ENCODE assay signal across 28 mouse cellular contexts in genomic region chr16:32486046-32486445, GRCm38 (mm10). TPM values are rescaled to one million over a fixed set of nuclear protein-coding genes. Genes with fewer than 3 reads are reported as not detected.
"Had no signal": no experiment of that assay in that cellular context is flagged by ENCODE, and none has a peak within 500 bp of the region (broad histone marks: within the 10 kb centered on the region; RNA-seq: fewer than 3 reads in every experiment).

No protein-coding gene starts in this region.

- H3K9me3 ChIP-seq: kidney, embryonic 15.5 days; limb, embryonic 12.5 days; limb, embryonic 15.5 days; midbrain, embryonic 12.5 days; midbrain, embryonic 15.5 days; neural tube, embryonic 12.5 days; neural tube, embryonic 15.5 days; stomach, embryonic 15.5 days had no signal

- H3K4me2 ChIP-seq: kidney, embryonic 15.5 days; limb, embryonic 12.5 days; limb, embryonic 15.5 days; liver, embryonic 11.5 days; lung, embryonic 14.5 days; midbrain, embryonic 12.5 days; midbrain, embryonic 15.5 days; neural tube, embryonic 12.5 days; neural tube, embryonic 15.5 days; stomach, embryonic 15.5 days had no signal

- H3K9ac ChIP-seq: kidney, embryonic 15.5 days; limb, embryonic 12.5 days; limb, embryonic 15.5 days; liver, embryonic 14.5 days; liver, postnatal 0 days; lung, embryonic 14.5 days; midbrain, embryonic 12.5 days; midbrain, embryonic 15.5 days; neural tube, embryonic 12.5 days; neural tube, embryonic 15.5 days; stomach, embryonic 15.5 days had no signal

- H3K27me3 ChIP-seq: kidney, embryonic 15.5 days; limb, embryonic 12.5 days; limb, embryonic 15.5 days; midbrain, embryonic 12.5 days; midbrain, embryonic 15.5 days; neural tube, embryonic 12.5 days; neural tube, embryonic 15.5 days; stomach, embryonic 15.5 days had no signal

- ATAC-seq: liver, postnatal 0 days; lung, postnatal 0 days; midbrain, embryonic 15.5 days had no signal

- H3K36me3 ChIP-seq: kidney, embryonic 15.5 days; limb, embryonic 12.5 days; limb, embryonic 15.5 days; midbrain, embryonic 12.5 days; midbrain, embryonic 15.5 days; neural tube, embryonic 12.5 days; neural tube, embryonic 15.5 days; stomach, embryonic 15.5 days had no signal

- H3K4me1 ChIP-seq: limb, embryonic 15.5 days; midbrain, embryonic 15.5 days; neural tube, embryonic 15.5 days had no signal

- H3K27ac ChIP-seq: kidney, embryonic 15.5 days; layer of hippocampus, adult 2 months; left cerebral cortex, adult 2 months; limb, embryonic 12.5 days; limb, embryonic 15.5 days; liver, embryonic 14.5 days; macrophage; midbrain, embryonic 12.5 days; midbrain, embryonic 15.5 days; neural tube, embryonic 12.5 days; neural tube, embryonic 15.5 days; stomach, embryonic 15.5 days had no signal

- H3K4me3 ChIP-seq: kidney, embryonic 15.5 days; layer of hippocampus, adult 2 months; left cerebral cortex, adult 2 months; limb, embryonic 12.5 days; limb, embryonic 15.5 days; midbrain, embryonic 12.5 days; midbrain, embryonic 15.5 days; neural tube, embryonic 12.5 days; neural tube, embryonic 15.5 days; stomach, embryonic 15.5 days had no signal

- DNase-seq: kidney, postnatal 14 days; layer of hippocampus, postnatal 36 days; left cerebral cortex, postnatal 4 days; liver, postnatal 0 days; lung, embryonic 14.5 days; right cerebral cortex, adult 18-20 months; right cerebral cortex, postnatal 14 days; right cerebral cortex, postnatal 4 days; spleen, adult 18-20 months; thymus, postnatal 25 days had no signal

RNA-seq across cellular contexts. Expression of gene Slc51a, which starts 1.6 kb away (rescaled TPM):
- total RNA-seq: layer of hippocampus, adult 2 months; layer of hippocampus, postnatal 10 days; layer of hippocampus, postnatal 36 days; left cerebral cortex, adult 2 months; left cerebral cortex, postnatal 14 days; left cerebral cortex, postnatal 4 days; megakaryocyte, adult 5-6 weeks had no signal

RNA-seq across cellular contexts. Expression of gene Zdhhc19, which starts 10.0 kb away (rescaled TPM):
- total RNA-seq: layer of hippocampus, adult 2 months; layer of hippocampus, postnatal 10 days; layer of hippocampus, postnatal 36 days; left cerebral cortex, adult 2 months; left cerebral cortex, postnatal 14 days; left cerebral cortex, postnatal 4 days had no signal
- polyA plus RNA-seq: kidney, embryonic 15.5 days; limb, embryonic 12.5 days; limb, embryonic 15.5 days; liver, embryonic 11.5 days; liver, embryonic 14.5 days; liver, postnatal 0 days; lung, embryonic 14.5 days; lung, postnatal 0 days; macrophage; midbrain, embryonic 12.5 days; midbrain, embryonic 15.5 days; neural tube, embryonic 12.5 days; neural tube, embryonic 15.5 days; thymus, postnatal 0 days had no signal
